Mouse (Mus musculus) heart, embryonic 12.5 days (tissue): ENCODE measurements around the gene Gm16181. TPM values are rescaled to one million over a fixed set of nuclear protein-coding genes. Genes with fewer than 3 reads are reported as not detected.
A peak's percentile ranks its signal among the peaks of the same experiment; 100 is the strongest.
"Not testable (repeated sequence)": the region's sequence is repeated elsewhere in the genome, so short reads cannot be mapped to it uniquely, and the experiment has no call there.

Experiments used
- ATAC-seq: fragments of 200-750 bp; cut with Nextera tagmentation; 2 replicates; pipeline ENCODE4 v1.8.0; 2017; ENCODE audit warnings: moderate TSS enrichment, moderate library complexity; ENCODE audit not compliant: insufficient number of reproducible peaks, low FRiP score
- H3K27ac ChIP-seq: fragments of 300-500 bp; sonication (generic); 2 replicates; pipeline ENCODE4 v1.5.1; 2016; ENCODE audit warnings: mild to moderate bottlenecking, moderate library complexity; ENCODE audit not compliant: poor library complexity, severe bottlenecking
- H3K27me3 ChIP-seq: fragments of 300-500 bp; sonication (generic); replicated peaks from 2 replicates; pipeline ENCODE4 v1.6.1; 2016; ENCODE audit warnings: mild to moderate bottlenecking, moderate library complexity
- H3K36me3 ChIP-seq: fragments of 300-500 bp; sonication (generic); 2 replicates; pipeline ENCODE4 v1.6.1; 2016; ENCODE audit warnings: mild to moderate bottlenecking, moderate library complexity
- H3K4me1 ChIP-seq: fragments of 300-500 bp; sonication (generic); replicated peaks from 2 replicates; pipeline ENCODE4 v1.6.1; 2016; ENCODE audit warnings: mild to moderate bottlenecking
- H3K4me2 ChIP-seq: fragments of 300-500 bp; sonication (generic); 2 replicates; pipeline ENCODE4 v1.6.1; 2016; ENCODE audit warnings: mild to moderate bottlenecking, moderate library complexity
- H3K4me3 ChIP-seq: fragments of 300-500 bp; sonication (generic); 2 replicates; pipeline ENCODE4 v1.5.1; 2016; ENCODE audit warnings: mild to moderate bottlenecking
- H3K9ac ChIP-seq: fragments of 300-500 bp; sonication (generic); 2 replicates; pipeline ENCODE4 v1.6.1; 2016; ENCODE audit warnings: mild to moderate bottlenecking, moderate library complexity
- H3K9me3 ChIP-seq: fragments of 300-500 bp; sonication (generic); replicated peaks from 2 replicates; pipeline ENCODE4 v1.6.1; 2016; ENCODE audit warnings: mild to moderate bottlenecking, moderate library complexity
- WGBS: fragments of 180-500 bp; shearing (Covaris S2); methylation state at CpG from one replicate; pipeline ENCODE4 v1.1.7; 2016; 5-methylcytosine and 5-hydroxymethylcytosine counted together
- polyA plus RNA-seq: library from polyadenylated mRNA; unstranded; fragments of >200 nt; fragmentation: Nextera tagmentation; extraction: Ambion mirVana; gene quantifications from 2 replicates; pipeline ENCODE4 v1.2.1, GENCODE M21; 2016

The Gm16181 gene
- polyA plus RNA-seq, 1 experiment from 2014 or later, result not detected

GRCm38 (mm10) chr17:35234090-35234489 is 13.5 kb downstream of the Gm16181 start:
- 84% methylated on average over 7 of the region's 7 CpGs for WGBS
- Histone ChIP-seq H3K36me3 (peaks cover 27% of the 10 kb centered on the region), H3K9ac (0 out of 2 replicates have a peak overlapping the region, but pooled peaks have one; percentile 96), H3K4me3 (peak overlapping the region; percentile 70), H3K4me1 (peaks cover 31% of the 10 kb centered on the region), H3K4me2 (peak overlapping the region; percentile 89), H3K27ac (peak overlapping the region; percentile 96)
- not testable (repeated sequence) for ATAC-seq, H3K9me3 ChIP-seq, H3K27me3 ChIP-seq

GRCm38 (mm10) chr17:35234903-35235302 is 14.3 kb downstream of the Gm16181 start:
- peak; percentile 23; the same call in 1 of the 2 replicates for ATAC-seq
- peak overlapping the region; percentile 96 for H3K27ac ChIP-seq
- peaks cover 32% of the 10 kb centered on the region for H3K4me1 ChIP-seq
- H3K9ac ChIP-seq, result peak overlapping the region; percentile 96
- H3K27me3 ChIP-seq, result no peaks in the 10 kb centered on the region
- peaks cover 18% of the 10 kb centered on the region for H3K36me3 ChIP-seq
- 4% methylated on average over 31 of the region's 31 CpGs for WGBS
- H3K4me3 ChIP-seq, result peak overlapping the region; percentile 70
- no peaks in the 10 kb centered on the region for H3K9me3 ChIP-seq
- peak overlapping the region; percentile 89 for H3K4me2 ChIP-seq

- Histone ChIP-seq H3K4me2 (peak within 1 kb of the TSS; percentile 89), H3K36me3 (peaks cover 11% of the 10 kb centered on the region), H3K9ac (peak within 1 kb of the TSS; percentile 96), H3K27me3 (no peaks in the 10 kb centered on the region), H3K9me3 (no peaks in the 10 kb centered on the region), H3K27ac (peak within 1 kb of the TSS; percentile 96), H3K4me3 (peak within 1 kb of the TSS; percentile 70), H3K4me1 (peaks cover 41% of the 10 kb centered on the region)
- peak; percentile 86 for ATAC-seq
- under 1% methylated on average over 35 of the region's 35 CpGs for WGBS
These were observed 15.2 kb downstream of the Gm16181 start, which contains the start of gene Nfkbil1 for GRCm38 (mm10) chr17:35235614-35236389. Gene Nfkbil1, minus strand, starts transcription at chr17:35235792.

GRCm38 (mm10) chr17:35236390-35236746 is 15.7 kb downstream of the Gm16181 start:
- H3K4me2 ChIP-seq, result peak overlapping the region; percentile 89
- H3K27ac ChIP-seq, result peak overlapping the region; percentile 96
- peaks cover 6% of the 10 kb centered on the region for H3K36me3 ChIP-seq
- H3K9me3 ChIP-seq, result no peaks in the 10 kb centered on the region
- peak overlapping the region; percentile 70 for H3K4me3 ChIP-seq
- ATAC-seq, result peak; percentile 68
- peaks cover 42% of the 10 kb centered on the region for H3K4me1 ChIP-seq
- 1% methylated on average over 18 of the region's 18 CpGs for WGBS
- H3K27me3 ChIP-seq, result no peaks in the 10 kb centered on the region
- peak overlapping the region; percentile 96 for H3K9ac ChIP-seq

GRCm38 (mm10) chr17:35236996-35237395 is 16.4 kb downstream of the Gm16181 start:
- Histone ChIP-seq H3K9ac (peak overlapping the region; percentile 96; the same call in 1 of the 2 replicates), H3K27me3 (no peaks in the 10 kb centered on the region), H3K4me3 (no peak overlapping the region), H3K27ac (no peak overlapping the region), H3K36me3 (peaks cover 5% of the 10 kb centered on the region; the same call in 1 of the 2 replicates), H3K4me2 (no peak overlapping the region), H3K9me3 (no peaks in the 10 kb centered on the region), H3K4me1 (peaks cover 39% of the 10 kb centered on the region)
- no peak for ATAC-seq
- WGBS, result 70% methylated on average over 9 of the region's 9 CpGs

- no peak overlapping the region for H3K9ac ChIP-seq
- WGBS, result 82% methylated on average over 12 of the region's 12 CpGs
These were observed 16.9 kb downstream of the Gm16181 start for GRCm38 (mm10) chr17:35237504-35237903.

GRCm38 (mm10) chr17:35239700-35240099 is 19.1 kb downstream of the Gm16181 start:
- Histone ChIP-seq H3K36me3 (peaks cover 18% of the 10 kb centered on the region), H3K4me1 (peaks cover 34% of the 10 kb centered on the region), H3K9me3 (no peaks in the 10 kb centered on the region), H3K9ac (no peak overlapping the region), H3K4me2 (no peak overlapping the region), H3K27me3 (no peaks in the 10 kb centered on the region), H3K4me3 (no peak overlapping the region), H3K27ac (no peak overlapping the region)
- no peak for ATAC-seq
- WGBS, result 76% methylated on average over 5 of the region's 5 CpGs

More at GRCm38 (mm10) chr17:35237504-35237903, 16.9 kb downstream of the Gm16181 start:
- no peak overlapping the region for H3K4me3 ChIP-seq
- no peak for ATAC-seq
- peaks cover 3% of the 10 kb centered on the region; the same call in 1 of the 2 replicates for H3K36me3 ChIP-seq
- H3K4me1 ChIP-seq, result peaks cover 34% of the 10 kb centered on the region
- H3K27me3 ChIP-seq, result no peaks in the 10 kb centered on the region
- no peak overlapping the region for H3K4me2 ChIP-seq
- H3K9me3 ChIP-seq, result no peaks in the 10 kb centered on the region
- H3K27ac ChIP-seq, result no peak overlapping the region

- Histone ChIP-seq H3K4me3 (peak overlapping the region; percentile 89), H3K27ac (peak overlapping the region; percentile 99), H3K9ac (peak overlapping the region; percentile 64; the same call in 1 of the 2 replicates), H3K4me1 (peaks cover 41% of the 10 kb centered on the region), H3K36me3 (peaks cover 27% of the 10 kb centered on the region), H3K27me3 (no peaks in the 10 kb centered on the region), H3K9me3 (no peaks in the 10 kb centered on the region), H3K4me2 (peak overlapping the region; percentile 95)
- 34% methylated on average over 12 of the region's 12 CpGs for WGBS
- no peak for ATAC-seq
These were observed 20.0 kb downstream of the Gm16181 start for GRCm38 (mm10) chr17:35240384-35241304.

- Histone ChIP-seq H3K36me3 (peaks cover 35% of the 10 kb centered on the region), H3K9me3 (no peaks in the 10 kb centered on the region), H3K4me1 (peaks cover 48% of the 10 kb centered on the region), H3K27me3 (no peaks in the 10 kb centered on the region), H3K4me2 (peak within 1 kb of the TSS; percentile 95), H3K9ac (peak within 1 kb of the TSS; percentile 99), H3K27ac (peak within 1 kb of the TSS; percentile 99), H3K4me3 (peak within 1 kb of the TSS; percentile 89)
- under 1% methylated on average over 68 of the region's 69 CpGs for WGBS
- ATAC-seq, result peak; percentile 91
These were observed 20.8 kb downstream of the Gm16181 start, which contains the start of gene Ddx39b for GRCm38 (mm10) chr17:35241305-35242014. Gene Ddx39b, plus strand, starts transcription at chr17:35241746.
